Mouse (Mus musculus) bone marrow, adult 2 months (tissue): Measurements from ENCODE around the gene Hba-a2. TPM values are rescaled to one million over a fixed set of nuclear protein-coding genes. Genes with fewer than 3 reads are reported as not detected.

ENCODE experiments used
- H3K27ac ChIP-seq: fragments of 200-500 bp; 2 replicates; pipeline ENCODE4 v1.5.1; 2012; ENCODE audit warnings: low read depth, mild to moderate bottlenecking, control low read depth, inconsistent platforms, low read length; ENCODE audit not compliant: control insufficient read depth, poor library complexity, insufficient read depth
- H3K4me1 ChIP-seq: fragments of 200-500 bp; 2 replicates; pipeline ENCODE4 v1.6.1; 2011; ENCODE audit warnings: low read length; ENCODE audit not compliant: control insufficient read depth, insufficient read depth
- H3K4me3 ChIP-seq: fragments of 200-500 bp; replicated peaks from 2 replicates; pipeline ENCODE3; 2011; ENCODE audit warnings: mild to moderate bottlenecking, low read depth, low read length, control low read depth; ENCODE audit not compliant: control insufficient read depth
- CTCF ChIP-seq: fragments of 200-500 bp; IDR thresholded peaks from 2 replicates; pipeline ENCODE4 v1.5.1; 2011; ENCODE audit warnings: low read length, control low read depth; ENCODE audit not compliant: control insufficient read depth, insufficient read depth
- POLR2A ChIP-seq: fragments of 200-500 bp; IDR thresholded peaks from 2 replicates; pipeline ENCODE4 v1.6.1; 2011; ENCODE audit warnings: low read depth, mild to moderate bottlenecking, control low read depth, low read length, borderline replicate concordance; ENCODE audit not compliant: control insufficient read depth
- WGBS: fragments of 180-500 bp; shearing (Covaris S2); methylation state at CpG from one replicate; pipeline ENCODE4 v1.1.7; 2018; 5-methylcytosine and 5-hydroxymethylcytosine counted together
- polyA plus RNA-seq: library from polyadenylated mRNA; stranded (reverse); fragments of >200 nt; gene quantifications from 2 replicates; pipeline ENCODE4 v1.2.4, GENCODE M21; 2011; ENCODE audit warnings: low replicate concordance; ENCODE audit not compliant: missing spikeins, insufficient read depth, insufficient read length

The Hba-a2 gene
- polyA plus RNA-seq, 1 experiment, result 164,365 TPM

DNA sequence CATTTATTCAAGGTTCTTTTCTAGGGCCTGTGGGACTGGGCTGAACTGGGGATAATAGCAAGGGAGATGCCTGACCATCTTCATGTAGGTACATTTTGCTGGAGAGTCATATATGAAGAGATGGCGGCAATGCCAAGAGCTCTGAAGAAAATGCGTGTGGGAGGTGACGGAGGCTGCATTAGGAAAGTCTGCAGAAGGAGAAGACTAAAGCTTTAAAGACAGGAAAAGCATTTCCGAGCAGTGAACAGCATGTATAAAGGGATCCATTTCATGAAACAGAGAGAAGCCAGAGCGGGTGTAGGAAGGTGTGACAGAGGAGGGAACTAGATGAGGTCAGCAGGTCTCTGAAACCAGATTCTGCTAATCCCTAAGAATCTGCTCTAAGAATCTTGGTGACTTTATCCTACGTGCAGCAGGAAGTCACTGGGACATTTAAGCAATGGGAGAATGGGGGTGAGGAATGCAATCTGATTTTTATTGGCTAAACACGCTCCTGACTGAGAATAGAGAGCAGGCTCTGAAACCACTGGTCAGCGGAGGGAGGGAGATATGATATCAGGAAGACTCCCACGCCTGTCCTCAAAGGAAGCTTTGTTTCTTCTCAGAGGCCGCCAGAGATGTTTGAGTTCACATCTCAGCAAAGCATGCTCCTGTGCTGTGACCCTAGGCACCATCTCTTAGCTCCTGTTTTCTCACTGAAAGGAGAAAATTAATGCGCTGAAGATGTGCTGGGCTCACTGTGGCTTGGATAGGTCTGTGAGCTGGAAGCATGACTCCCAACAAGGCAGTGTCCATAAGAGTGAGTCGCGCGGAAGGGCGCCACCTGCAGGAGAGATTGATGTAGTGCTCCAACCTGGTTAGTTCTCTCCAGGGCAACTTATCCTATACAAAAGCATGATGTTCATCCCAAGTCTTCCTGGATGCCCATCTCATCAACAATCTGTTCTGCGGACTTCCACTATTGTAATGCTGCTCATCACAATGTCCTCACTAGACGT is 44.5 kb downstream of the Hba-a2 start:
- H3K4me1 ChIP-seq, result no peaks in the 10 kb centered on the region
- no peak overlapping the region for H3K27ac ChIP-seq
- no peak overlapping the region for H3K4me3 ChIP-seq
- WGBS, result 53% methylated on average over 17 of the region's 17 CpGs
- TF ChIP-seq POLR2A, result no peak
- TF ChIP-seq CTCF, result peak; percentile 84

DNA sequence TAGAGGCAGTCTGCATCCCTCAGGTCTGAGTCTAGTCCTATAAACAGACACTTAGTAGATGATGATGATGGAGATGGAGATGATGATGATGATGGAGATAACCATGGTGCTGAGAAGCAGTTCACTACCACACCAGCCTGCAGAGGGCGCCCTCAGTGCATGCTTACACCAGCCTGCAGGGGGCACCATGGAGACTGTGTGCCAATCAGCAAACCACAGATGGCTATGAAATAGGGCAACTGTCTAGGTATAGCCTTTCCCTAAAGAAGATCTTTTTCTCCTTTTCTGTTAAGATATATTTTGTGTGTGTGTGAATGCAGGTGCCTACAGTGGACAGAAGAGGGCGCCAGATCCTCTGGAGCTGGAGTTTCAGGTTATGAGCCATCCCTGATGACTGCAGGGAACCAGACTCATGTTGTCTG is 46.5 kb downstream of the Hba-a2 start:
- H3K4me1 ChIP-seq, result no peaks in the 10 kb centered on the region
- H3K27ac ChIP-seq, result no peak overlapping the region
- no peak for TF ChIP-seq POLR2A
- TF ChIP-seq CTCF, result peak; percentile 79
- 12% methylated on average over 2 of the region's 2 CpGs for WGBS
- H3K4me3 ChIP-seq, result no peak overlapping the region

DNA sequence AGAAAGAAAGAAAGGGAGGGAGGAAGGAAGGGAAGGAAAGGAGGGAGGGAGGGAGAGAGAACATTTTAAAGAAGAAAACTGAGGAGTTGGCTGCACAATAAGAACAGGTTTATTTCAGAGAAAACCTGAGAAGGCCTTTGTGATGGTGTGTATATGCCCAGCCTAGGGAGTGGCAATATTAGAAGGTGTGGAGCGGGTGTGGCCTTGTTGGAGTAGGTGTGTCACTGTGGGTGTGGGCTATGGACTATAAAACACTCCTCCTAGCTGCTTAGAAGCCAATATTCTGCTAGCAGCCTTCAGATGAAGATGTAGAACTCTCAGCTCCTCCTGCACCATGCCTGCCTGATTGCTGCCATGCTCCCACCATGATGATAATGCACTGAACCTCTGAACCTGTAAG is 47.1 kb downstream of the Hba-a2 start:
- 80% methylated on average over 1 of the region's 1 CpGs for WGBS
- Histone ChIP-seq H3K4me1 (no peaks in the 10 kb centered on the region), H3K4me3 (no peak overlapping the region), H3K27ac (no peak overlapping the region)
- TF ChIP-seq CTCF (no peak), POLR2A (no peak)

DNA sequence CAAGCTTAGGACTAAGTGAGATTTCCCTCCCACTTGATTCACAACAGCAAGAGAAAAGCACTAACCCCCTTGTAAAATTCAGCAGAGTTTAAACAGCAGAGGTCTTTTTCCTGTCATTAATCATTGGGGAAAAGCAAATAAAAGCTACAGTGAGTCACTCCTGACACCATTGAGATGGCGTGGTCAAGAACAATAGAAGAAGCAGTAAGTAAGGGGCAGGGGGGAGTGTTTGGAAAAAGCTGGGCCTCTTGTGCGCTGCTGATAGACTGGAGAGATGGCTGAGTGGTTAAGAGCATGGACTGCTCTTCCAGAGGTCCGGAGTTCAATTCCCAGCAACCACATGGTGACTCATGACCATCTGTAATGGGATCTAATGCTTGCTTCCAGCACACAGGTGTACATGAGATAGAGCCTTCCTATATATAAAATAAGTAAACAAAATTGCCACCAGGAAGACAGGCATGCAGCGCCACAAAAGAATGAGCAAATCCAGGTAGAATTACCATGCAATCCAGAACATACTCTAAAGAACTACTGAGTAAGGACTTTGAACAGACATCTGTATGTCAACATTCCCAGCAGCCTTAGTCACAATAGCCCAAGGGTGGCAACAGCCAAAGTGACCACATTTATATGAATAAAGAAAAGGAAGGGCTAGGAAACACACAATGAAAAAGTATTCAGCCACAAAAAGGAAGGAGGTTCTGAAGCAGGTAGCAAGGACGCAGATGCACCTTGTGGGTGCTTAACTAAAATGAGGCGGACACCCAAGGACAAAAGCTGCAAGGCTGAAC is 49.4 kb downstream of the Hba-a2 start:
- 72% methylated on average over 6 of the region's 6 CpGs for WGBS
- TF ChIP-seq CTCF, result no peak
- no peak for TF ChIP-seq POLR2A
- Histone ChIP-seq H3K4me1 (no peaks in the 10 kb centered on the region), H3K27ac (no peak overlapping the region), H3K4me3 (no peak overlapping the region)

Other genes starting within 250 kb of the Hba-a2 start
- 0.55 and 0.79 TPM in 2 replicates for gene Il9r, start 96.2 kb upstream of the Hba-a2 start, polyA plus RNA-seq
- gene Snrnp25, start 91.1 kb upstream of the Hba-a2 start, polyA plus RNA-seq, result 61.6 and 71.3 TPM in 2 replicates
- gene Rhbdf1, start 74.2 kb upstream of the Hba-a2 start, polyA plus RNA-seq, result 2.4 and 4.2 TPM in 2 replicates
- 10.9 and 20.1 TPM in 2 replicates for gene Mpg, start 70.0 kb upstream of the Hba-a2 start, polyA plus RNA-seq
- gene Nprl3, start 28.8 kb upstream of the Hba-a2 start, polyA plus RNA-seq, result 69.5 and 75.3 TPM in 2 replicates
- 2.6 and 3.5 TPM in 2 replicates for gene Hba-x, start 20.1 kb upstream of the Hba-a2 start, polyA plus RNA-seq
- 17,767 and 55,751 TPM in 2 replicates for gene Hba-a1, start 13.0 kb upstream of the Hba-a2 start, polyA plus RNA-seq
- 44.2 and 73.9 TPM in 2 replicates for gene Hbq1b, start 9.5 kb upstream of the Hba-a2 start, polyA plus RNA-seq
- 9.2 and 12.0 TPM in 2 replicates for gene Hbq1a, start 3.6 kb downstream of the Hba-a2 start, polyA plus RNA-seq
- 1.6 and 1.7 TPM in 2 replicates for gene Sh3pxd2b, start 51.3 kb downstream of the Hba-a2 start, polyA plus RNA-seq
- 1.5 and 1.6 TPM in 2 replicates for gene Ubtd2, start 158.9 kb downstream of the Hba-a2 start, polyA plus RNA-seq
- gene Efcab9, start 235.6 kb downstream of the Hba-a2 start, polyA plus RNA-seq, result not detected in 2 replicates
- 17.6 and 23.9 TPM in 2 replicates for gene Stk10, start 236.8 kb downstream of the Hba-a2 start, polyA plus RNA-seq